Mouse (Mus musculus) G1E (cell line): ENCODE measurements around the gene Myo3b. TPM values are rescaled to one million over a fixed set of nuclear protein-coding genes. Genes with fewer than 3 reads are reported as not detected.

ENCODE experiments used
- ATAC-seq: 2 replicates; pipeline ENCODE4 v1.8.0; 2016; ENCODE audit warnings: mild to moderate bottlenecking; ENCODE audit not compliant: insufficient number of reproducible peaks, poor library complexity, low FRiP score, severe bottlenecking; ENCODE audit errors: extremely low read depth
- DNase-seq: peaks from one replicate; pipeline ENCODE4 v3.0.0; 2012; ENCODE audit warnings: low spot score
- H3K27me3 ChIP-seq: 2 replicates; pipeline ENCODE4 v1.6.1; 2012; ENCODE audit warnings: mild to moderate bottlenecking, low read length, inconsistent platforms; ENCODE audit not compliant: insufficient read depth
- H3K36me3 ChIP-seq: replicated peaks from 2 replicates; pipeline ENCODE3; 2012; ENCODE audit warnings: mild to moderate bottlenecking, inconsistent platforms
- H3K4me1 ChIP-seq: 2 replicates; pipeline ENCODE4 v1.6.1; 2012; ENCODE audit warnings: low read depth, low read length, inconsistent platforms, mixed read lengths; ENCODE audit not compliant: insufficient read depth
- H3K4me3 ChIP-seq: 2 replicates; pipeline ENCODE4 v1.5.1; 2012; ENCODE audit warnings: low read depth, mild to moderate bottlenecking, inconsistent platforms, low read length, moderate library complexity, mixed read lengths
- H3K9me3 ChIP-seq: replicated peaks from 2 replicates; pipeline ENCODE4 v1.6.1; 2012; ENCODE audit warnings: inconsistent platforms
- CTCF ChIP-seq: IDR thresholded peaks from 2 replicates; pipeline ENCODE4 v1.5.1; 2012; ENCODE audit warnings: low read depth, low read length, inconsistent platforms, mixed read lengths
- GATA1 ChIP-seq: IDR thresholded peaks from 2 replicates; pipeline ENCODE4 v1.6.1; 2012; ENCODE audit warnings: borderline replicate concordance, low read length, inconsistent platforms, mixed read lengths
- GATA2 ChIP-seq: IDR thresholded peaks from 2 replicates; pipeline ENCODE4 v1.6.1; 2012; ENCODE audit warnings: low read depth, low read length, inconsistent platforms, borderline replicate concordance
- POLR2AphosphoS5 ChIP-seq: IDR thresholded peaks from 2 replicates; pipeline ENCODE4 v1.6.1; 2012; ENCODE audit warnings: low read depth, low read length, inconsistent platforms; ENCODE audit not compliant: insufficient replicate concordance
- TAL1 ChIP-seq: conservative IDR thresholded peaks from 2 replicates; pipeline ENCODE4 v1.6.1; 2012; ENCODE audit warnings: low read depth, low read length, inconsistent platforms, mixed read lengths
- polyA plus RNA-seq: library from polyadenylated mRNA; stranded (reverse); fragments of >175 nt; gene quantifications from 2 replicates; pipeline ENCODE4 v1.2.3, GENCODE M21; 2012
- total RNA-seq, 2 experiments: library from RNA; stranded (forward) in 1 of 2; stranded (reverse) in 1 of 2; fragments of 200-1000 nt in 1 of 2; fragments of >200 nt in 1 of 2; fragmentation: Nextera tagmentation in 1 of 2; gene quantifications; 2 replicates each; pipeline ENCODE4 v1.2.3; 2014 to 2017

The Myo3b gene
- total and polyA plus RNA-seq, 3 experiments, result 0.05 TPM; not detected in 2

GRCm38 (mm10) chr2:70278425-70279277 is 239.7 kb downstream of the Myo3b start:
- no peak overlapping the region for H3K4me3 ChIP-seq
- no peaks in the 10 kb centered on the region for H3K36me3 ChIP-seq
- H3K9me3 ChIP-seq, result no peaks in the 10 kb centered on the region
- no peaks in the 10 kb centered on the region for H3K4me1 ChIP-seq
- peaks cover 15% of the 10 kb centered on the region for H3K27me3 ChIP-seq
- ATAC-seq (no peak), DNase-seq (no peak)
- TF ChIP-seq TAL1 (no peak), GATA1 (no peak), POLR2AphosphoS5 (no peak), CTCF (no peak), GATA2 (no peak)

GRCm38 (mm10) chr2:70284109-70284508 is 245.2 kb downstream of the Myo3b start:
- Histone ChIP-seq H3K27me3 (peaks cover 5% of the 10 kb centered on the region; the same call in 1 of the 2 replicates), H3K4me3 (no peak overlapping the region), H3K4me1 (no peaks in the 10 kb centered on the region), H3K36me3 (no peaks in the 10 kb centered on the region), H3K9me3 (no peaks in the 10 kb centered on the region)
- TF ChIP-seq POLR2AphosphoS5 (no peak), TAL1 (no peak), CTCF (no peak), GATA1 (no peak), GATA2 (no peak)
- DNase-seq, result no peak
- ATAC-seq, result no peak

GRCm38 (mm10) chr2:70291063-70291462 is 252.1 kb downstream of the Myo3b start:
- Histone ChIP-seq H3K4me1 (no peaks in the 10 kb centered on the region), H3K27me3 (no peaks in the 10 kb centered on the region), H3K36me3 (no peaks in the 10 kb centered on the region), H3K4me3 (no peak overlapping the region), H3K9me3 (no peaks in the 10 kb centered on the region)
- TF ChIP-seq POLR2AphosphoS5, result no peak
- TF ChIP-seq CTCF, result no peak
- ATAC-seq, result no peak
- no peak for DNase-seq

GRCm38 (mm10) chr2:70292776-70293175 is 253.8 kb downstream of the Myo3b start:
- TF ChIP-seq GATA2, result no peak
- no peak for TF ChIP-seq POLR2AphosphoS5
- TF ChIP-seq GATA1, result no peak
- TF ChIP-seq TAL1, result no peak
- TF ChIP-seq CTCF, result no peak

GRCm38 (mm10) chr2:70302905-70303304 is 264.0 kb downstream of the Myo3b start:
- Histone ChIP-seq H3K36me3 (no peaks in the 10 kb centered on the region), H3K4me3 (no peak overlapping the region), H3K9me3 (no peaks in the 10 kb centered on the region), H3K27me3 (peaks cover 6% of the 10 kb centered on the region; the same call in 1 of the 2 replicates), H3K4me1 (no peaks in the 10 kb centered on the region)
- ATAC-seq (no peak), DNase-seq (no peak)
- TF ChIP-seq GATA2 (no peak), GATA1 (no peak), CTCF (no peak), TAL1 (no peak), POLR2AphosphoS5 (no peak)

More at GRCm38 (mm10) chr2:70292776-70293175, 253.8 kb downstream of the Myo3b start:
- Histone ChIP-seq H3K4me3 (no peak overlapping the region), H3K27me3 (no peaks in the 10 kb centered on the region), H3K9me3 (no peaks in the 10 kb centered on the region), H3K36me3 (no peaks in the 10 kb centered on the region), H3K4me1 (no peaks in the 10 kb centered on the region)
- no peak for ATAC-seq
- no peak for DNase-seq

- DNase-seq (no peak), ATAC-seq (no peak)
- no peak for TF ChIP-seq CTCF
- TF ChIP-seq GATA1, result no peak
- no peak for TF ChIP-seq POLR2AphosphoS5
- TF ChIP-seq GATA2, result no peak
- TF ChIP-seq TAL1, result no peak
- 0 out of 2 replicates have a peak, but pooled peaks cover 2% of the 10 kb centered on the region for H3K27me3 ChIP-seq
- no peak overlapping the region for H3K4me3 ChIP-seq
- no peaks in the 10 kb centered on the region for H3K36me3 ChIP-seq
- no peaks in the 10 kb centered on the region for H3K4me1 ChIP-seq
- H3K9me3 ChIP-seq, result no peaks in the 10 kb centered on the region
These were observed 276.2 kb downstream of the Myo3b start for GRCm38 (mm10) chr2:70315125-70315524.
